Comparison of ENCODE assay signal across 14 mouse cellular contexts in the genomic region with DNA sequence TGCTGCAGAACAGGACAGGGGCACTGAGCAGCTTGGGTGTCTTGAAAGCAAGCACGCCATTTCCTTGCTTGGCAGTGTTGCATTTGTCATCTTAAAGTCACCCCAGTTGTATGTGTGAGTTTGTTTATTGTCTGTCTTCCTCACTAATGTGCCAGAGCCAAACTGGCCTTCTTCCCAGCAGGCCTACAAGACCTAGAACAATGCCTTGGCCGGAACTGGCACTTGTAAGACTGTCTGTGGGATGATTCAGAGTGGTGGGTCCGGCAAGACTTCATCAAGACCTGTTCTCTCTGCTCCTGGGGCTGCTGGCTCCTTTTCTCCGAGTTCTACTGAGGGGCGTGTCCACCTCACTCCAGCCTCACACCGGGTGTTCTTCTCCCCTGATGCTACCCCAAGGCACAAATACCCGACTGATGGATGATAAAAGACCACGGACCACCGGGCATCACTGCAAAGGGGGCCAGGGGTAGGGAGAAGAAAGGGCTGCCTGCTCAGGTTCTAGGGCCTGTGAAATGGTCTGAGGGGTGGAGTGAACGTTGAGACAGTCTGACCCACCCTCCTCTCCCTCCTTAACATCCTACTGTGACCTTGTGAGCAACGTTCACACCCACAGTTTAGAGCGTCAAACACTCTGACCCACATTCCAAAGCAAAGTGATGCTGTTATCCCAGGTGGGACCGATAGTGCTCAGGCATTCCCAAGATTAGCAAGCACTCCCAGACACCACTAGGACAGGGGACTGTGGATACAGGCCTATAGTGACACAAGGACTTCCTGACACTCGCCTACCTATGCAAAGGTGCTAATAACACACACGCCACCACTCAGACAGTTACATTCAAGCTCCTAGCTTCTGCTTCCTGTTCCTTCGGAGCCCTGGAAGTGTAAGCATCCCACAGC. TPM values are rescaled to one million over a fixed set of nuclear protein-coding genes. Genes with fewer than 3 reads are reported as not detected.
DNase-seq lines count a peak whose midpoint lies in the region; ATAC-seq and TF ChIP-seq lines count a peak whose summit lies in the region.
"Had no signal": no experiment of that assay in that cellular context is flagged by ENCODE, and none has a peak within 500 bp of the region (broad histone marks: within the 10 kb centered on the region; RNA-seq: fewer than 3 reads in every experiment).

No protein-coding gene starts in this region.

- no peak for DNase-seq in hindbrain, embryonic 11.5 days (ENCODE audit: low spot score)
- peak; percentile 91 for DNase-seq in R1 (ENCODE audit: low read depth, low spot score)
- peak; percentile 72 for DNase-seq in lung, embryonic 14.5 days
- DNase-seq in cerebellum, adult 8-10 months, result no peak
- DNase-seq in thymus, adult 18-20 months, result no peak
- no peak for DNase-seq in testis, postnatal 14 days (ENCODE audit: low spot score)
- DNase-seq: layer of hippocampus, postnatal 36 days; midbrain, embryonic 14.5 days; right cerebral cortex, adult 18-20 months; thymus, postnatal 25 days had no signal

- H3K27ac ChIP-seq in hindbrain, embryonic 13.5 days, result no peak overlapping the region
- no peak overlapping the region for H3K27ac ChIP-seq in hindbrain, embryonic 11.5 days (ENCODE audit: low read depth, low read length)
- peak overlapping the region; percentile 90; the same call in 1 of the 2 replicates for H3K27ac ChIP-seq in lung, embryonic 14.5 days (ENCODE audit: low read depth)

- H3K27me3 ChIP-seq in hindbrain, embryonic 13.5 days, result peaks cover 32% of the 10 kb centered on the region
- H3K27me3 ChIP-seq in hindbrain, embryonic 11.5 days (ENCODE audit: control insufficient read depth, insufficient read depth, low read length), result peaks cover 6% of the 10 kb centered on the region
- no peaks in the 10 kb centered on the region for H3K27me3 ChIP-seq in C2C12 (ENCODE audit: control insufficient read depth, insufficient read depth, insufficient read length)
- H3K27me3 ChIP-seq in lung, embryonic 14.5 days (ENCODE audit: insufficient read depth, low read length), result peaks cover under 1% of the 10 kb centered on the region; the same call in 1 of the 2 replicates
- H3K27me3 ChIP-seq: Patski had no signal

- WGBS in hindbrain, embryonic 13.5 days, result 24% methylated on average over 16 of the region's 16 CpGs
- 22% methylated on average over 16 of the region's 16 CpGs for WGBS in hindbrain, embryonic 11.5 days
- WGBS in lung, embryonic 14.5 days, result 16% methylated on average over 16 of the region's 16 CpGs

- H3K36me3 ChIP-seq in hindbrain, embryonic 13.5 days, result no peaks in the 10 kb centered on the region
- no peaks in the 10 kb centered on the region for H3K36me3 ChIP-seq in hindbrain, embryonic 11.5 days (ENCODE audit: control insufficient read depth, insufficient read depth, low read length)
- H3K36me3 ChIP-seq in C2C12 (ENCODE audit: control insufficient read depth, insufficient read depth), result peaks cover 34% of the 10 kb centered on the region
- no peaks in the 10 kb centered on the region for H3K36me3 ChIP-seq in lung, embryonic 14.5 days (ENCODE audit: insufficient read depth)

- no peak for TF ChIP-seq CTCF in C2C12 (IDR thresholded peaks at IDR 0.05; ENCODE audit: control insufficient read depth, insufficient read depth, insufficient read length)
- TF ChIP-seq CTCF in lung, embryonic 14.5 days (IDR thresholded peaks at IDR 0.05; ENCODE audit: low read depth), result no peak

- no peak for ATAC-seq in hindbrain, embryonic 13.5 days (ENCODE audit: low FRiP score)
- no peak for ATAC-seq in hindbrain, embryonic 11.5 days (ENCODE audit: low FRiP score)
- ATAC-seq in lung, embryonic 14.5 days (ENCODE audit: insufficient read depth), result no peak
- ATAC-seq: forebrain, embryonic 14.5 days; Patski had no signal

- no peaks in the 10 kb centered on the region for H3K9me3 ChIP-seq in hindbrain, embryonic 13.5 days
- no peaks in the 10 kb centered on the region for H3K9me3 ChIP-seq in hindbrain, embryonic 11.5 days (ENCODE audit: control insufficient read depth, low read length)
- no peaks in the 10 kb centered on the region for H3K9me3 ChIP-seq in lung, embryonic 14.5 days (ENCODE audit: low read depth, low read length)

- no peak overlapping the region for H3K4me3 ChIP-seq in hindbrain, embryonic 13.5 days
- no peak overlapping the region for H3K4me3 ChIP-seq in hindbrain, embryonic 11.5 days (ENCODE audit: low read depth, low read length)
- no peak overlapping the region for H3K4me3 ChIP-seq in C2C12 (ENCODE audit: insufficient read depth, poor library complexity, severe bottlenecking)
- no peak overlapping the region for H3K4me3 ChIP-seq in lung, embryonic 14.5 days (ENCODE audit: low read depth, low read length)

- H3ac ChIP-seq in C2C12 (ENCODE audit: control insufficient read depth, insufficient read length, low read depth), result peak overlapping the region; percentile 4

- H3K9ac ChIP-seq in hindbrain, embryonic 13.5 days, result peak overlapping the region; percentile 56
- H3K9ac ChIP-seq in hindbrain, embryonic 11.5 days (ENCODE audit: low read depth, low read length), result no peak overlapping the region
- H3K9ac ChIP-seq in lung, embryonic 14.5 days, result peak overlapping the region; percentile 28; the same call in 1 of the 2 replicates

- peaks cover 27% of the 10 kb centered on the region for H3K4me1 ChIP-seq in hindbrain, embryonic 13.5 days (replicated peaks)
- peaks cover 7% of the 10 kb centered on the region for H3K4me1 ChIP-seq in hindbrain, embryonic 11.5 days (replicated peaks; ENCODE audit: control insufficient read depth, insufficient read depth, low read length)
- peaks cover 40% of the 10 kb centered on the region for H3K4me1 ChIP-seq in lung, embryonic 14.5 days (ENCODE audit: insufficient read depth)

- peaks cover 17% of the 10 kb centered on the region for H3K79me3 ChIP-seq in C2C12 (ENCODE audit: low read depth)

- peaks cover 25% of the 10 kb centered on the region for H3K79me2 ChIP-seq in C2C12 (ENCODE audit: control insufficient read depth, insufficient read depth)

- H3K4me2 ChIP-seq in hindbrain, embryonic 13.5 days, result no peak overlapping the region
- no peak overlapping the region for H3K4me2 ChIP-seq in hindbrain, embryonic 11.5 days (replicated peaks; ENCODE audit: low read depth, low read length)
- H3K4me2 ChIP-seq in lung, embryonic 14.5 days, result peak overlapping the region; percentile 4; the same call in 1 of the 2 replicates

TF ChIP-seq in C2C12, 6 proteins besides CTCF, POLR2A, EP300 and RAD21:
- TF ChIP-seq FOSL1 (IDR thresholded peaks at IDR 0.05; ENCODE audit: insufficient read depth, low read length, poor library complexity, severe bottlenecking) (no peak), USF1 (IDR thresholded peaks at IDR 0.05; ENCODE audit: low read depth) (no peak), CEBPB (IDR thresholded peaks at IDR 0.05; ENCODE audit: low read depth) (no peak), MYOD1 (IDR thresholded peaks at IDR 0.05; ENCODE audit: control insufficient read depth, insufficient read length, low read depth) (no peak), MYOG (IDR thresholded peaks at IDR 0.05; ENCODE audit: control insufficient read depth, extremely low read depth, insufficient read length) (no peak), MAX (IDR thresholded peaks at IDR 0.05) (no peak)

RNA-seq across cellular contexts. Expression of a gene that starts 7.8 kb away (rescaled TPM):
- 1.1 and 1.5 TPM in 2 replicates for polyA plus RNA-seq in hindbrain, embryonic 13.5 days (2015; fragmentation: Nextera tagmentation; extraction: Ambion mirVana)
- 0.80 and 1.7 TPM in 2 replicates for polyA plus RNA-seq in hindbrain, embryonic 11.5 days (2014; fragmentation: Nextera tagmentation; extraction: Ambion mirVana)
- polyA plus RNA-seq in C2C12 (2012; fragmentation: generic; extraction: Trizol), result 48.9 TPM
- 4.0 and 5.9 TPM in 2 replicates for polyA plus RNA-seq in lung, embryonic 14.5 days (2014; fragmentation: Nextera tagmentation; extraction: Ambion mirVana)

RNA-seq across cellular contexts. Expression of a gene that starts 9.8 kb away (rescaled TPM):
- 19.1 and 20.4 TPM in 2 replicates for polyA plus RNA-seq in hindbrain, embryonic 13.5 days (2015; fragmentation: Nextera tagmentation; extraction: Ambion mirVana)
- polyA plus RNA-seq in hindbrain, embryonic 11.5 days (2014; fragmentation: Nextera tagmentation; extraction: Ambion mirVana), result 26.8 and 27.9 TPM in 2 replicates
- polyA plus RNA-seq in C2C12 (2012; fragmentation: generic; extraction: Trizol), result 3.2 TPM
- polyA plus RNA-seq in lung, embryonic 14.5 days (2014; fragmentation: Nextera tagmentation; extraction: Ambion mirVana), result 105 and 110 TPM in 2 replicates

RNA-seq across cellular contexts. Expression of a gene that starts 17.0 kb away (rescaled TPM):
- 46.0 and 48.2 TPM in 2 replicates for polyA plus RNA-seq in hindbrain, embryonic 13.5 days (2015; fragmentation: Nextera tagmentation; extraction: Ambion mirVana)
- polyA plus RNA-seq in hindbrain, embryonic 11.5 days (2014; fragmentation: Nextera tagmentation; extraction: Ambion mirVana), result 62.0 and 66.1 TPM in 2 replicates
- 55.3 TPM for polyA plus RNA-seq in C2C12 (2012; fragmentation: generic; extraction: Trizol)
- polyA plus RNA-seq in lung, embryonic 14.5 days (2014; fragmentation: Nextera tagmentation; extraction: Ambion mirVana), result 43.4 and 48.0 TPM in 2 replicates

RNA-seq across cellular contexts. Expression of a gene that starts 19.4 kb away (rescaled TPM):
- polyA plus RNA-seq in hindbrain, embryonic 13.5 days (2015; fragmentation: Nextera tagmentation; extraction: Ambion mirVana), result 3.9 and 5.9 TPM in 2 replicates
- polyA plus RNA-seq in hindbrain, embryonic 11.5 days (2014; fragmentation: Nextera tagmentation; extraction: Ambion mirVana), result 0.73 and 2.3 TPM in 2 replicates
- polyA plus RNA-seq in C2C12 (2012; fragmentation: generic; extraction: Trizol), result 1.5 TPM
- polyA plus RNA-seq in lung, embryonic 14.5 days (2014; fragmentation: Nextera tagmentation; extraction: Ambion mirVana), result 1.3 and 1.8 TPM in 2 replicates

RNA-seq across cellular contexts. Expression of a gene that starts 19.5 kb away (rescaled TPM):
- polyA plus RNA-seq in hindbrain, embryonic 13.5 days (2015; fragmentation: Nextera tagmentation; extraction: Ambion mirVana), result 61.2 and 66.0 TPM in 2 replicates
- 35.4 and 45.2 TPM in 2 replicates for polyA plus RNA-seq in hindbrain, embryonic 11.5 days (2014; fragmentation: Nextera tagmentation; extraction: Ambion mirVana)
- polyA plus RNA-seq in C2C12 (2012; fragmentation: generic; extraction: Trizol), result 28.1 TPM
- polyA plus RNA-seq in lung, embryonic 14.5 days (2014; fragmentation: Nextera tagmentation; extraction: Ambion mirVana), result 45.8 and 47.9 TPM in 2 replicates

Comparison
In these comparisons a context has a peak if more than half of its experiments do, and no peak if none do; other contexts are left out.
1. DNase-seq: peak in R1 (single experiment) and lung, embryonic 14.5 days (single experiment); none in hindbrain, embryonic 11.5 days (single experiment), cerebellum, adult 8-10 months (single experiment), thymus, adult 18-20 months (0 of 2) and testis, postnatal 14 days (single experiment).